Mouse (Mus musculus) inflammation-experienced regulatory T-cells, adult 6 months (primary cell): ENCODE results near the gene Tspan15. TPM values are rescaled to one million over a fixed set of nuclear protein-coding genes. Genes with fewer than 3 reads are reported as not detected.

Source experiments
- ATAC-seq: one replicate; pipeline ENCODE4 v1.8.0; 2017
- polyA plus RNA-seq, 3 experiments: library from polyadenylated mRNA; unstranded; fragments of 100-300 nt; shearing (Covaris generic); gene quantifications; one replicate each; pipeline ENCODE4 v1.2.1; 2017

Gene Tspan15
- polyA plus RNA-seq, 3 experiments from 2014 or later: not detected

DNA sequence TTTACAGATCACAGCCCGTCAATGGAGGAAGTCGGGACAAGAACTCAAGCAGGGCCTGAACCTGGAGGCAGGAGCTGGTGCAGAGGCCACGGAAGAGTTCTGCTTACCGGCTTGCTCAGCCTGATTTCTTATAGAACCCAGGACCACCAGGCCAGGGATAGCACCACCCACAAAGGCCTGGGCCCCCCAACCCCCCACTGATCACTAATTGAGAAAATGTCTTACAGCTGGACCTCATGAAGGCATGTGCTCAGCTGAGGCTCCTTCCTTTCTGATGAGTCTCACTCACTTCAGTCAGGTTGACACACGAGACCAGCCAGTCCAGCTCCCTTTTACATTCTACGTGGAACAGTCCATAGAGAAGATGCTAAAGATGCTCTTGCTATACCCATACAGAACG is 5.2 kb downstream of the Tspan15 start:
- no peak for ATAC-seq

DNA sequence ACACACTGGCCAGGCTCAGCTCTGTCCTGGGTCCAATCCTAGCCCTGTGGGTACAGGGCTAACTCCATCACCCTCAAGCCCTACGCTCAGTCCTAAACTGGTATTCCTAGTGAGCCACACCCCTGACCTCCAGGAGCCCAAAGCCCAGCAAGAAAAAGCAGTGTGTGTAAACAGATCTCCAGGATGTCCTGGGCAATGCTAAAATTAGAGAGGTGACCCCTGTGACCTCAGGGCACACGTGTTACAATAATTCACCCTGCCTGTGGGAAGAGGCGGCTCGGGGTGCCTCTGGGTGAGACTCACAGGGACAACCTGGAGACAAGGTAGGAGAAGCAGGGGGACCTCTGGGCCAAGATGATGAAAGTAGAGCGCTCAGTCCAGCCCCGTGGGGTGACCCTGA is 6.8 kb downstream of the Tspan15 start:
- ATAC-seq: no peak

DNA sequence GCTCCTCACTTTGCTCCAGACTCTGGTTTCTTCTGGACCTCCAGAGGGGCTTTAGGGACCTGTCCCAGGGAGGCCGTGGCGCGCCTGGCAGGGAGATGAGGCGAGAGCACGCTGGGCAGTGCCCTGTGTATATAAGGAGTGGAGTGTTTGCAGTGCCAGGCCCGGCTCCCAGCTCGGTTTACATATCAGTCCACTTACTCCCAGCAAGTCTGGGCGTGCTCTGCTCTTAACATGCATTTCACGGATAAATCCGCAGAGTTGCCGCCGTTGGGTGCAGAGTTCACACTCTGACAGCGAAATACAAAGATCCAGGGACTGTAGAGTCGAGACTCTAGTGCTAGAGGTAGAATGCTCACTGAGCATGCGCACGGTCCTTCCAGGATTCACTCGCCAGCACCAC is 8.3 kb downstream of the Tspan15 start:
- ATAC-seq: no peak

DNA sequence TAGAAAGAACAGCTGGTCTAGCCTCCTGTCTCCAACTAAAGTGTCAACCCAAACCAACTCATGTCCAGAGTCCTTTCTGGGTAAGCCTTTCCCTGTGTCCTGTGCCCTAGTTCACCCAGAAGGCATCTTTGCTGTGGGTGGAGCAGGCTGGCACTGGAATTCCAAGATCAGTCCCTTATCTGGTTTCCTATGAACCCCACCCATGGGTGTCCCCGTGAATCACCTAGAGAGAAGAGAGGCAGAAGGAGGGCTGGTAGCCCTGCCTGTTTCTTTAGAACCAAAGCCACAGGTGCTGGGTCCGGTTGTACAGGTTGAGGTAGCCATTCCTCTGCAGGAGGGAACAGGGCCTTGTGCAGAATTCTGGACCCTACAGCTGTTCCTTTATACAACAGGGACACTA is 9.4 kb downstream of the Tspan15 start:
- no peak for ATAC-seq

DNA sequence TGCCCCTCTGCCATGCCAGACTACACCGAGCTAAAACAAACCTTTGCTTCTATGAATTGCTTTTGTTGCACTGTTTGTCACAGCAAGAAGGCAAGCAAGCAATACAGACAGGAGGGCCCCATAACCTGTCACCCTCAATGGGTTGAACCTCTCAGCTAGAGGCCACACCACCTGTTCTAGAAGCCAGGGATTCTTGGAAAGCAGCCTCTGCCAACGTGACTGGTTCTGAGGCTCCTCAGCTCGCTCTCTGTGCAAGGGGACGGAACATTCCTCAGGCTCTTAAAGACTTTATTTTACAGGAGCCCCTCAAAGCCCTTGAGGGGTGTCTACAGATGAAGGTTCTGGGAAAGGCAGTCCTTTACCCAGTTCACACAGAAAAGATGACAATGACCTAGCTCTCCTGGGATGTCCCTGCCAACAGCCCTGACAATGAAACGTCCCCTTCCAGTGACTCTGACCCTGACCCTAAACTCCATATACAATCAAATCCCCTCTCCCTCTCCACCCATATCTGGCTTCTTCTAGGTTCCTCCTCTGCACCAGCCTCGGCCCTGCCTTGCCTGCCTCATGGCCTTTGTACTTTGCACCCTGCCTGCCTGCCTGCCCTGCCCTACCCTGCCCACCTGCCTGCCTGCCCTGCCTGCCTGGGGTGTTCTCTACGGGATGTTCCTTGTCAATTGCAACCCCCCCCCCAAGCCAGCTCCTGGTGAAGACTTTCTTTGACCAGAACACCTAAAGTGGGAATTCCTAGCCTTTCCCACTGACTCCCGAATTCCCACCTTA is 10.1 kb downstream of the Tspan15 start:
- ATAC-seq: no peak

DNA sequence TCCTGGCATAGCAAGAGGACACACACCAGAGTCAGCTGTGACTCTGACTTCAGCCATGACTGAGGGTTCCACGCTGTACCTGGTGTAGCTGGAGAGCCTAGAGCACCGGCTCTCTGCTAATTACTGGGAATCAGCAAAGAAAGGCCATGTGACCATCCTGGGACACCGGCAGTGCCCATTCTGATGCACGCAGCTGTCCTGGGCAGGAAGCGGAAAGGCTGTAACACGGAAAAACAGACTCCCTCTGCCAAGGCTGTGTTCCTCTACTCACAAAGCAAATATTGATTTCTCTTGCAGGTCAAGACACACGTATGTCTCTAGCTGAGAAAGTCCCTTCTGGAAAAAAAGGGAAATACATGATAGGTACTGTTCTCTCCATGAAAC is 12.3 kb downstream of the Tspan15 start:
- no peak for ATAC-seq

DNA sequence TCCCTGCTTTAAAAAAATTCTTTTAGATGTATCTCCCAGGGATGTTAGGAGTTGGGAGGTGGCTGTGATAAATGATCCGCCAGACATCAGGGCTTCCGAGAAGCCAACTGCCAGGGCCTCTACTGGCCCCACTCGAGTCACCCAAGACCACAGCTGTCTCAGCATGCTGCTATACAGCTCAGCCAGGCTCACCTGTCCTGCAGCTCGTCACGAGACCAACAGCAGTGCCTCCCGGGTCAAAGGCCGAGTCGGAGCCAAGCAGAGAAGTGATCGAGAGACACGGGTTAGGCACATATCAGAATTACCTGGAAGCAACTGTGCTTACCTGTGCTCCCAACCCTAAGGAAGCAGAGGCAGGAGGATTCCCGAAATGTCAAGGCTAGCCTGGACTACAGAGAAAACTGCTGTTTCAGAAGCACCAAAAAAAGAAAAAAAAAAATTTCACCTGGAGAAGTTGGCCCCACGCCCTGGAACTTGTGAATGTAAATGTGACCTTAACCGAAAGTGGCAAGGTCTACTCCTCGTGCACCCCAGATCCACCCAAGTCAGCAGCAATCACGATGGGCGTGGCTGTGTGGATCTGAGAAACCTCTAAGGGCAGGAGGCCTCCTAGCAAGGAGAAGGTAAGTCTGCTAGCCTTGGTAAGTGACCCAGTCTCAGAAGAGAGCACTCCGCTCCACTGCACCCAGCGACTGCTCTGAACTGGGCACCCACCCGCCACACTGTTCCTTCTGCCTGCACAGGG is 12.8 kb downstream of the Tspan15 start:
- ATAC-seq: no peak

DNA sequence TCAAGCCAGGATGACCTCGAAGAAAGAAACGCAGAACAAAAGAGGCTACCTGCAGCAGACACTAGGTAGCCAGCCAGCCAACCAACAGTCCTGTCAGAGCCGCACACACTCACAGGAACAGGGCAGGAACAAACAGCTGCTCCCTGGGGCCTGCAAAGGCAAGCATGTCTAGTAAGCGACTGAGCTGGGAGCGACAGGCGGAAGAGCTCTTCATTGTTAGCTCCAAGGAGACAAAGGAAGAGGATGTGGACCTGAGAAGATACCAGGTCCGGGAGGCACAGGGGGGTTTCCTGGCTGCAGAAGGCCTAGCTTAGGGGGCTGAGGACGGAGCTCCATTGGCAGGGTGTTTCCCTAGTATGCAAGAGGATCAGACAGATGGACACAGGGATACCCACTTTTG is 13.9 kb downstream of the Tspan15 start:
- ATAC-seq: no peak

DNA sequence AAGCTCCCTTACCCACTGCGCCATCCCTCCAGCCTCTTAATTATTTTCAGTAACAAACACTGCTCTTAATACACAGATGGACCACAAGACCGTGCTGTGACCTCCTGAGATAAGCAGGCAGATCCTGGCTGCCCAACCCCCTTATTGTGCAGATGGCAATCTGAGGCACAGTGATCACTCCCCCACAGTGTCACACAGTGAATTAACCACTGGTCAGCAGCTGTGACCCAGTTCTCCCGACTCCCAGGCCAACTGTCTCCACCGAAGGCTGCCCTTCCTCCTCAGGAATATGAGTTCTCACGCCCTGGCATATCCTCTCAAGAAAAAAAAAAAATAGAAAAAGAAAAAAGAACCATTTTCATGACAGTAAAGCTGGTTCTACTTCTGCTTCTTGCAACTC is 14.5 kb downstream of the Tspan15 start:
- ATAC-seq: no peak

DNA sequence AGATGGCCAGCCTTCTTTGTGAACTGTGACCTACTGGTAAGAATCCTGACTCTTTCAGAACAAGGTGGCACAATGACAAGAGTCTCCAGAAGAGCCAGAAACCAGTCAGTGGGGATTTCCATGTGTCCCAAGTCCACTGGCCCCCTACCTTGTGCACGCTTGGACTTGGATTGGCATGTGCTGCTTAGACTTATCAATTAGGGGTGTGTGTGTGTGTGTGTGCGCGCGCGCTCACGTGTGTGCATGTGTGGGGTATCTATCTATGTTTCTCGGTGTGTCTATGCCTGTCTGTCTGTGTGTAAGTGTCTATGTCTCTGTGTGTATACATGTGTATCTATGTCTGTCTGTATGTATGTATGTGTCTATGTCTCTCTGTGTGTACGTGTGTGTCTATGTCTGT is 15.4 kb downstream of the Tspan15 start:
- no peak for ATAC-seq

DNA sequence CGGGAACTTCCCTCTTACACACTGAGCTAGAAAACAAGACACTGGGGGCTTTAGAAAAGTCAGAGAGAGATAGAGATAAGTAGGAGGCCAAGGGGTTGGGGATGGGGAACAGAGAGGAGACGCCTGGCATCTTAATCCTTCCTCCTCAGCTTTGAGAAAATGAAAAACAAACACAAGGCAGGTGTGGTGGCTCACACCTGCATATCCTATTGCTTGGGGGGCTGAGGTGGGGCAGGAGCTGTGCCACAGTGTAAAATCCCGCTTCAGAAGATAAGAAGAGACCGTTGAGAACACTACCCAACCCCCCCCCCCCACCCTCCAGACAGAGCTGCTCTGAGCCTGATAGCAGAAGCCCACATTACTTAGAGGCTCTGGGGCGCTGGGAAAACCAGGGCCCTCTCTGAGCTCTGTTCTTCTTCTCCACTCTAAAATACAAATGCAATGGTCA is 15.9 kb downstream of the Tspan15 start:
- no peak for ATAC-seq

DNA sequence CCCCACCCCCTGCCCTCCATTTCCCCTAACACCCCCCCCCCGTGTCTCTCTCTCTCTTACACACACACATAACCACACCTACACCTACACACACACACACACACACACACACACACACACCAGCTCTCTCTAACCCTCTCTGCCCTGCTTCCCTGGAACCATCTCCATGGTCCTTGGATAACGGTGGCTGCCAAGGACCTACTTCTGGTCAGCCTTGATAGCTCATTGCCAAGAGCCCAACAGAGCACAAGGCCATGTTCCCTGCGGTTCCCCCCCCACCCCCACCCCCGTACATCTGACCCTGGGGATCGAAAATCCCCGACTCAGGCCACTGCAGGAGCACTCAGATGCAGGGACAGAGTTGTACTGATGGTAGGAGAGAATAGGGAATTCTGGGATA is 19.7 kb downstream of the Tspan15 start:
- no peak for ATAC-seq

DNA sequence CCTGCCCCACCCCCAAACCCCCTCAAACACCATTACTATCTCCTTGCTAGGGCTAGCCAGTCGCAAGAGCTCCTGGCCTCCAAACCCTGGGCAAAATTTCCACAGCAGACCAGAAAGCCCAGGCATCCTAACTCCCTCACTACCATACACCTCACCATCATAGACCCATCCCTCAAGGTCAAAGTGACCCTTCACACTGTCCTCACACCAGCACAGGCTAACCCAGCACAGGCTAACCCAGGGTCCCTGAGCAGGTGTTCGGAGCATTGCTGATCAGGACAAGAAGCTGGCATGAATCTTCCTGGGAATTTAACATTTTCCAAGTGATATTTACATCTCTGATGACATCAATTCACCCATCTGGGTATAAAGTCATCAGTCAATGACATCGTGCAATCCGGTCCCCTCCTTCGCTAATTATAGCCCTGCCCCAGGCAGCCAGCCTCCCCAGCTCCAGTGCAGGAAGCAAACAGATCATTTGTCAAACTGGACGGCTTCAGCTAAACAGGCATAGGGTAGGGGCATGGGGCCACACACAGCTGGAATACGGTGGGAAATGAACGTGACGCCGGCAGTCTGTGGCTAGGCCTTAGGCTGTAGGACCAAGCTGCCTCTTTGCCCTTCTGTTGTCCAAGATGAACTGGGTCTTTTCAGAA is 22.7 kb downstream of the Tspan15 start:
- ATAC-seq: no peak

DNA sequence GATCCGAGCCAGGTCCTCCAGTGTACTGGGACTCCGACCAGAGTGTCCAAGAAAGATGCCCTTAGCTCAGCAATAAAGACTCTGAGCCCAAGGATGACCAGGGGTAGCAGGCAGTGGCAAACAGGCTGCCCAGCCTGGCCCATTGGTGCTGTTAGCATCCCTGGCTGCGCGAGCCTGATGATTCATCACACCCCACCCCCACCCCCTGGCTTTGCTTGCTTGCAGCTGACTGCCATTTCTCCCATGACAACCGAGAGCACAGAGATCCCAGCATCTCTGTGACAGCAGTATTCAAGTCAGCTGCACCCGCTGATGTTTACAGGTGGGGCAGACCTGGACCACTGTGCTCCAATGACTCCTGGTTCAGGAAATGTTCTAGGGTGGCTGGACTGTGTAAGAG is 28.5 kb downstream of the Tspan15 start:
- no peak for ATAC-seq

DNA sequence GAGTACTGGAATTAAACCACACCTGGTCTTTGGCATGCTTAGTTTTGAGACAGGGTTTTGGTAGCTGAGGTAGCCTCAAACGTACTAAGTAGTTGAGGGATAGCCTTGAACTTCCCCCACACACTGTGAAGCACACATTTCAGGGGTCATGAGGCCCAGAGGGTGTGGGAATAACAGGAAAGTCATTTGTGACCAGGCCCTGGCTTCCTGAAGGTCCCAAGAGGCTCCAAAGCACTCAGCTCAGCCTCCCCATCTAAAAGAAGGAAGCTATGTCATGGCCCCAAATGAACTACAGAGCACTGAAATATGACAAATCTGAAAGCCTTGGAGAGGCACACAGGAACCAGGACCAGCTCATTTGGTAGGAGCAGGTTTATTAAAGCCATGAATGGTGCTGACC is 32.2 kb downstream of the Tspan15 start:
- ATAC-seq: no peak

DNA sequence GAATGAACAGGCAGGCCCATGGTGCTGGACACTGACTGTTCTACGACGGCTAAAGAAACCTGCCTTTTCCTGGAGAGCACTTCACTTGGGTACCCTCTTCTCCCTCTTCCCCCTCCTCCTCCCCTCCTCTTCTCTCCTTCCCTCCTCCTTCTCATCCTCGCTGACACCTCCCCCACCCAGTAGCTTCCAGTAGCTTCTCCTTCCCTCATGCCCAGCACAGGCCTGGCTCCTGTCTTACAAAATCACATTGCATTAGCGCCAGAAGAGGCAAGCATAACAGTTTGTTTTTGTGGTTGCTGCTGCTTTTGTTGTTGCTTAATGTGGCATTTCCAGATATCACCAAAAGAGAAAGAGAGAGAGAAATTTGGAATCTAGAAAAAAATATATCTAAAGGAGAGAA is 33.6 kb downstream of the Tspan15 start:
- ATAC-seq: no peak

DNA sequence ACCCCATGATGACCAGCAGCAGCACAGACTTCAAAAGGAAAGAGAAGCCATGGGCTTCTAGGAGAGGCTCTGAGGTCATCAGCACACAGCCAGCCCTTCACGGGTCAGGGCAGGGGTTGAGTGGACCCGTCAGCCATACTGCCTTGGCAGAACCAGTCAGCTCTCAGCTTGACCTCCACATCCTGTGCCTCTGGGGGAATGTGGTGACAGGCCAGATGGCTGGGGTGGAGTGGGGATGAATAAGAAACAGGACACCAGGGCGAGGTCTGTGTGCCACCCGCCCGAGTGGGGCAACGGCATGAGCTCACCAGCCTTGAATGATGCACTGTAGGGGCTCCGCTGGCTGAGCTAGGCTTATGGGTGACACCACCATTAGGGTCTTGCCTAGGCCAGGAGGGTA is 35.7 kb downstream of the Tspan15 start:
- no peak for ATAC-seq

DNA sequence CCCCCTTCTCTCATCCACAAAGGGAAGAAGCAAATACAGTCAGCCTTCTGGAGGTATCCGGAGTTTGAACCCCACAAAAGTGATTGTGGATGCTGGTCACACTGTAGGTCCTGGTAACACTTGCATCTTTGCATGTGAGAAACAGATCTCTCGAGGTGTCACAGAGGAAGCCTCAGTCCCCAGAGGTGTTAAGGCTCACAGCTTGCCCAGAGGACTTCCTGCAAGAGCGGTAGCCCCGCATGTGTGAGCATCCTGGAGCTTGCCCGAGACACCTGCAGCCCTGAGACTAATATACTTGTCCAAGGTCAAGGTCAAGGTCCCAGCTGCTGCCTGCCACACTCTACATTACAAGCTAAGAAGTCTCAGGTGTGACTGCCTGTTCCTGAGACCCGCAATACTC is 36.1 kb downstream of the Tspan15 start:
- no peak for ATAC-seq

DNA sequence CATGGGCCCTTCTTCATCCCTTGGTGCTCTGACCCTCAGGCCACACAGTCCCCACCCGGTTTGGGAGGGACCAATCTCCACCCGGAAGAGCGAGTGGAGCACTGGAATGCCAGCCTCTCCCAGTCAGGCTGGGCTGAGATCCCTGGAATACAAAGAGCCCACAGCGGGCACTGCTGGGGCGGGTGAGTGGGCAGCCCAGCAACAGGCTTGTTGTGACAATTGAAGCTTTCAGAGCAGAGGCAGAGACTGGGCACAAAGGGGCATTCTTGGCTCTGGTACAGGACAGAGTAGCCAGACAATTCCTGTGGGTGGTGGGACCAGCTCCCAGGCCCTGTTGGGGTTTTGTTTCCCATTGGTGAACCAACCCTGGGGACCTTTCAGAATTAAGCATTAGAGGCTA is 36.6 kb downstream of the Tspan15 start:
- ATAC-seq: no peak

DNA sequence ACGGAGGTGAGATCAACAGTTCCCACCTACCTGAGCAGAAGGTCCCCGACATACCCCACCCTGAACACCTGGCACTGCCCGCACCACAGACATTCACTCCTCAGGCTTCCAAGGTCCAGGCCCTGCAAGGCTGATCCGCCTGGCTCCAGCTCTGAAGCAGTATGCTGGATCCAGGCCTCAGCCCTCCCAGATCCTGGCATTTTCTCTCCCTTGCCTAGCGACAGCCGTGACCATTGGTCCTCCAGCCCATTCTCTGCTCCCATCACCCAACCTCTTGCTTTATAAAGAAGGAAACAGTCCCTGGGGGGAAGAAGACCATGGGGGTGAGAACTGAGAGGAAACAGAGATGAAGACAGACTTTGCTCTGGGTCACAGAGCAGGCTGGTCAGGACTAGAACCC is 37.0 kb downstream of the Tspan15 start:
- ATAC-seq: no peak

DNA sequence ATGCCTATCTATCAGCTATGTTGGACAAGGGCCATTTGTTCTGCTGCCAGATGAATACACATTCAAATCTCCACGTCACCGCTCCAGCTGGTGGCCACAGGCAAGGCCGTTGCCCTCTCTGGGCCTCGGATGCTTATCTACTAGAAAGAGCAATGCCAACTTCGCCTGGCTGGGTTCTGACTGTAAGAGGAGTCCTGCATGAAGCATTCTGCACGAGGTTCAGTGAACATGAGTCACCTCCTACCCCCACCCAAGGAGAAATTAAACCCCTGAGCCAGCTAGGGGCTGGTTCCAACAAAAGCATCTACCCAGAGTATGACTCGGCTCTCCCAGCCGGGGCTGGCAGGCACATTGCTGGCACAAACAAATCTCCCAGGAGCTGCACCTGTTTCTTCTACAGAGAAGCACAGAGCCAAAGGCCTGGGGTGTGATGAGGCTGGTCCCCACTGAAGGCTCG is 38.3 kb downstream of the Tspan15 start:
- no peak for ATAC-seq

DNA sequence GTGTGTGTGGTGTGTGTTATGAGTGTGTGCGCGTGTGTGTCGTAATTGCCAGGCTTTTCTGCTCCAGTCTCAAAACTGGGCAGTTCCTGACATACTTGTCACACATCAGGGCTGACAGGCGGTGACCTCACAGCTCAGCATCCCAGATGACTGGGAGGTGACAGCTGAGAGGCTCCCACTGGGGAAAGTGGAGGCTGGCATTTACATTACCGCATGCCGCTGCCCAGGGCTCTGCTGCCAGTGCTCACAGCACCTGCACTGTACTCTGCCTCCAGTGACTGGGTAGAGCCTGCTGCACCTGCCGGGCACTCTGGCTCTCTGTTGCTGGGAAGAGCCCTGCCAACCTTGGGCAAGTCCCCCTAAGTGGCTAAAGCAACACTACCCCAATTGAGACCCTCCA is 40.2 kb downstream of the Tspan15 start:
- no peak for ATAC-seq

DNA sequence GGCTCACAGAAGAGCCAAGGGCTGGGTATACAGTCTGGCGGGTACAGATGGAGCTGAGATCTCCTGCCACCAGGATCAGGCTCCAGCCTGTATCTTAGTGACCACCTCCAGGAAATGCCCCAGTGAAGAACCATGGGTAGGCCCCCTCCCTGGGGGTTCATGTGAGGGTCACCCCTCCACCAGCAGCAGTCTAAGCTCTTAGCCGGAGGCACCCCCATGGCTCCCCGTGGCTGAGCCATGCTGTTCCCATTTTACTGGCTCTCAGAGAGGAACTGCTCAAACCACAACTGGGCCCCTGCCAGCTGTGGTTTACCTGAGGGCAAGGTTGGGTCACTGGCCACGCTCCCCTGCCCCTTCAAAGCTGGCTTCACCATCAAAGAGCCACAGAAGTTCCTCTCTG is 41.1 kb downstream of the Tspan15 start:
- ATAC-seq: no peak

DNA sequence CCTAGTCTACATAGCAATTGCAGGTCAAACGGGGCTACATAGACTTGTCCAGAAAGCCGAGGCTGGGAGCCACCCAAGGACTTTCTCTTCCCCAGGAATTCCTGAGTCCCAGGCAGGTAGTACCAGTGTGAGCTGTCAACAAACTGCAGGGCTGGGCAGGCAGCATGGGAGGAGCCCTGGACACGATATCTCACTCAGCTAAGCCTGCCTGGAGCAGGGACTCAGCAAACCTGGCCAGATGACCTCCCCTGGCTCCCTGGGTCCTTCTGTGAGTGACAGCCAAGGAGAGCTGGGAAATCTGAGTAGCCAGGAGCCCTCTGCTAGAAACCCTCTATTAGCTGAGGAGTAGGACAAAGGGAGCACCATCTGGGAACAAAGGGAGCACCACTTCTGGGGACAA is 41.7 kb downstream of the Tspan15 start:
- no peak for ATAC-seq
